Mouse (Mus musculus) hindbrain, embryonic 11.5 days (tissue): ENCODE data around the gene Msgn1. TPM values are rescaled to one million over a fixed set of nuclear protein-coding genes. Genes with fewer than 3 reads are reported as not detected.

Experiments
- ATAC-seq: fragments of 200-750 bp; cut with Nextera tagmentation; 2 replicates; pipeline ENCODE4 v1.8.0; 2017; ENCODE audit warnings: mild to moderate bottlenecking, moderate TSS enrichment, moderate library complexity; ENCODE audit not compliant: low FRiP score
- DNase-seq: peaks from one replicate; pipeline ENCODE4 v3.0.0-alpha.2; 2015; ENCODE audit warnings: low spot score
- H3K27ac ChIP-seq: fragments of 300-500 bp; sonication (generic); 2 replicates; pipeline ENCODE4 v1.5.1; 2014; ENCODE audit warnings: mild to moderate bottlenecking, low read depth, low read length
- H3K27me3 ChIP-seq: fragments of 300-500 bp; sonication (generic); 2 replicates; pipeline ENCODE4 v1.6.1; 2014; ENCODE audit warnings: mild to moderate bottlenecking, low read length, moderate library complexity, mixed read lengths; ENCODE audit not compliant: control insufficient read depth, insufficient read depth
- H3K36me3 ChIP-seq: fragments of 300-500 bp; sonication (generic); 2 replicates; pipeline ENCODE4 v1.6.1; 2014; ENCODE audit warnings: mild to moderate bottlenecking, low read length, moderate library complexity, mixed read lengths; ENCODE audit not compliant: control insufficient read depth, insufficient read depth
- H3K4me1 ChIP-seq: fragments of 300-500 bp; sonication (generic); replicated peaks from 2 replicates; pipeline ENCODE4 v1.6.1; 2014; ENCODE audit warnings: low read length, mixed read lengths; ENCODE audit not compliant: control insufficient read depth, insufficient read depth
- H3K4me2 ChIP-seq: fragments of 300-500 bp; sonication (generic); replicated peaks from 2 replicates; pipeline ENCODE4 v1.6.1; 2014; ENCODE audit warnings: mild to moderate bottlenecking, low read depth, low read length
- H3K4me3 ChIP-seq: fragments of 300-500 bp; sonication (generic); 2 replicates; pipeline ENCODE4 v1.5.1; 2014; ENCODE audit warnings: low read depth, low read length
- H3K9ac ChIP-seq: fragments of 300-500 bp; sonication (generic); 2 replicates; pipeline ENCODE4 v1.6.1; 2014; ENCODE audit warnings: low read depth, low read length
- H3K9me3 ChIP-seq: fragments of 300-500 bp; sonication (generic); 2 replicates; pipeline ENCODE4 v1.6.1; 2016; ENCODE audit warnings: low read length; ENCODE audit not compliant: control insufficient read depth
- WGBS: fragments of 180-500 bp; shearing (Covaris S2); extraction: QIAGEN DNeasy Blood & Tissue Kit; methylation state at CpG from one replicate; pipeline ENCODE4 v1.1.7; 2014; 5-methylcytosine and 5-hydroxymethylcytosine counted together
- polyA plus RNA-seq: library from polyadenylated mRNA; unstranded; fragments of >200 nt; fragmentation: Nextera tagmentation; extraction: Ambion mirVana; gene quantifications from 2 replicates; pipeline ENCODE4 v1.2.1, GENCODE M21; 2014

Msgn1 gene
- polyA plus RNA-seq, 1 experiment from 2014 or later: not detected

DNA sequence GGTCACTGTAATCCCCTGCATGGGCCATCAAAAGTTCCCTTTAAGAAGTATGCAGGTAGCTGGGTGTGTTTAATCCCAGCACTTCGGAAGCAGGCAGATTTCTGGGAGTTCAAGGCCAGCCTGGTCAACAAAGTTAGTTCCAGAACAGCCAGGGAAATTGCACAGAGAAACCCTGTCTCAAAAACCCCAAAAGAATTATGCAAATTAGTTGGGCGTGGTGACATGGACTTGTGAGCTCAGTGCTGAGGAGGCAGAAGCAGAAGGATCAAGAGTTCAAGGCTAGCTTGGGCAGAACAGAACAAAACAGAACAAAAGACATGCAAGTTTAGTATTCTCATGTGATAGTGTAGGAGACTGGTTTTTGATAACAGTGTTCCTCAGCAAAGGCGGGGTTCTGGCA lies 13.8 kb upstream of the Msgn1 start:
- Histone ChIP-seq H3K4me1 (0 out of 2 replicates have a peak, but pooled peaks cover 2% of the 10 kb centered on the region), H3K9me3 (no peaks in the 10 kb centered on the region), H3K9ac (no peak overlapping the region), H3K36me3 (no peaks in the 10 kb centered on the region), H3K4me3 (no peak overlapping the region), H3K27me3 (no peaks in the 10 kb centered on the region), H3K27ac (no peak overlapping the region), H3K4me2 (no peak overlapping the region)
- ATAC-seq (no peak), DNase-seq (no peak)
- 66% methylated on average over 3 of the region's 3 CpGs for WGBS

DNA sequence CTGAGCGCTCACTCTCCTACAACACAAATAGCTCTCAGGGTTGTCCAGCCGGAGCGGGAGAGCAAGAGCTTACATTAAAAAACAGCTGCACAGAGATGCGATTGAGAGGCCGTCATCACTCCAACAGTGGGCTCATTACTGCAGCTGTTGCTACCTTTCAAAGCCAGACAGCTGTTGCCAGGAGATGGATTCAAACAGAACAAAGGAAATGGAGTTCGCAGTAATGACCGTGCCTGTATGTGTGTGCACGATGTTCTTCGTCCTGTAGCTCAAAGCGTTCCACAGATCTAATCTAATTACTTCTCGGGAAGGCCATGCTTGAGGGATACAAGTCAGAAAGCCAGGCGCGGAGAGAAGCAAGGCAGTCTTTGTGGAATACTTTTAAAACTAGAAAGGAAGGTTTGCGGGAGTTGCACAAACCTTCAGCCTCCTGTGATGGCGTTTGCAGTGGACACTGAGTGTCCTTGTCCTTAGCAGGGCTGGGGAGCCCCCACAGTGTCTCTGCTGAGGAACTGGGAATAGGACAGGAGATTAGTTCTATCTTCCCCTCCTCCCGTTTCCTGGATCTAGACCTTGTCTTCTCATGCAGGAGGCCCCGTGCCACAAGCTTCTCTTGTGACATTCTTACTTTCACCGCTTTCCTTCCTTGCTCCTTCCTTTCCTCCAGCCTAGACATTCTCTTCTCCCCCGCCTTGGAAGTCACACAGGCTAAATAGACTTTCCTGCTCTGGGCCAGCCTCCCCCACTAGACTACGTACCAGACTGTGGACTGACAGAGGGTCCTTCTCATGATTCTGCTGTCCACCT lies 13.0 kb upstream of the Msgn1 start:
- no peaks in the 10 kb centered on the region for H3K9me3 ChIP-seq
- H3K4me1 ChIP-seq: 0 out of 2 replicates have a peak, but pooled peaks cover 2% of the 10 kb centered on the region
- 65% methylated on average over 20 of the region's 20 CpGs for WGBS
- ATAC-seq: peak; percentile 40; the same call in 1 of the 2 replicates
- H3K36me3 ChIP-seq: no peaks in the 10 kb centered on the region
- no peak overlapping the region for H3K9ac ChIP-seq
- peak; percentile 46 for DNase-seq
- no peak overlapping the region for H3K27ac ChIP-seq
- H3K27me3 ChIP-seq: no peaks in the 10 kb centered on the region
- no peak overlapping the region for H3K4me3 ChIP-seq
- no peak overlapping the region for H3K4me2 ChIP-seq

DNA sequence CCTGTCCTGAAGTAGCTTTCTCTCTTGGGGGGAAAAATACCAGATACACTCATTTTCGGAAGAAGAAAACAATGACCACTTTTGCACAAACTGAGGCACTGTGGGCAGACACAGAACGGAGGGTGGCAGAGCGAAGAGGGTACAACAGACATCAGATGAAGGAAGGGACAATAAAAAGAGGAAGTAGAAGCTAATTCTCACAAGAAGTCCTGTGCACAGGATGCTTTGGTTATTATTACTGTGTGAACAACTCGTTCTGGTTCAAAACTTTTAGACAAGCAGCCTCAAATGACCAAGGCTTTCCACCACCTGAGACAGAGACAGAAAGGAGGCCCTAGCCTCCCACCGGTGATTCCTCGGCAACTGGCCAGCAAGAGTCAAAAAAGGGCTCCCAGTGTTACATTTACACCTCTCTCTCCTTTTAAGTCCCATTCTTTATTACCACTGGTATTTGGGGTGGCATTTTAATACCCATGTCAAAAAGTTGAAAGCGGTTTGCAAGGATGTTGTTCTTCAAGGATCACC lies 9.0 kb upstream of the Msgn1 start:
- DNase-seq: no peak
- Histone ChIP-seq H3K27ac (no peak overlapping the region), H3K36me3 (no peaks in the 10 kb centered on the region), H3K4me1 (no peaks in the 10 kb centered on the region), H3K4me3 (no peak overlapping the region), H3K4me2 (no peak overlapping the region), H3K9ac (no peak overlapping the region), H3K9me3 (no peaks in the 10 kb centered on the region), H3K27me3 (no peaks in the 10 kb centered on the region)
- 82% methylated on average over 7 of the region's 7 CpGs for WGBS
- ATAC-seq: no peak

GRCm38 (mm10) chr12:11216454-11216853 lies 7.7 kb upstream of the Msgn1 start:
- DNase-seq (no peak), ATAC-seq (no peak)
- H3K36me3 ChIP-seq: no peaks in the 10 kb centered on the region
- no peak overlapping the region for H3K27ac ChIP-seq
- no peak overlapping the region for H3K4me3 ChIP-seq
- WGBS: 69% methylated on average over 3 of the region's 3 CpGs
- no peaks in the 10 kb centered on the region for H3K4me1 ChIP-seq
- H3K27me3 ChIP-seq: no peaks in the 10 kb centered on the region
- H3K9me3 ChIP-seq: no peaks in the 10 kb centered on the region
- no peak overlapping the region for H3K4me2 ChIP-seq
- H3K9ac ChIP-seq: no peak overlapping the region

DNA sequence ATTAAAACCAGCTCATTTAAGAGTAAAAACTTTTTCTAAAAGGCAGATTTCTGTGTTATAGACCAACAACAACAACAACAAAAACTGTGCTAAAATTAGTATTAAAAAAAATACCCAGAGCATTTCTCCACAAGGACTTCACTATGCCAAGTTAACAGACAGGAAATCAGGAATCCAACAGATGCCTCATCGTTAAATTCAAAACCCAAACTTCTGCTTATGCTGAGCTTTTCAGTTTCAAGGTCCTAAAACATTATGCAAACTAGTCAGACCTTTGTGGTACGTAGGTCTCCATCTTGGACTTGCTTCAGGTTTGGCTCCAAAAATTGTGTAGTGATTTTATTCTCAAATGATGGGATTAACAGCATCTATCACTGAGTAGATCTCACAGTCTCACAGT lies 6.8 kb upstream of the Msgn1 start:
- Histone ChIP-seq H3K27ac (no peak overlapping the region), H3K36me3 (no peaks in the 10 kb centered on the region), H3K9me3 (no peaks in the 10 kb centered on the region), H3K4me2 (no peak overlapping the region), H3K27me3 (no peaks in the 10 kb centered on the region), H3K4me1 (no peaks in the 10 kb centered on the region), H3K4me3 (no peak overlapping the region), H3K9ac (no peak overlapping the region)
- ATAC-seq (no peak), DNase-seq (no peak)
- WGBS: 90% methylated on average over 2 of the region's 2 CpGs

DNA sequence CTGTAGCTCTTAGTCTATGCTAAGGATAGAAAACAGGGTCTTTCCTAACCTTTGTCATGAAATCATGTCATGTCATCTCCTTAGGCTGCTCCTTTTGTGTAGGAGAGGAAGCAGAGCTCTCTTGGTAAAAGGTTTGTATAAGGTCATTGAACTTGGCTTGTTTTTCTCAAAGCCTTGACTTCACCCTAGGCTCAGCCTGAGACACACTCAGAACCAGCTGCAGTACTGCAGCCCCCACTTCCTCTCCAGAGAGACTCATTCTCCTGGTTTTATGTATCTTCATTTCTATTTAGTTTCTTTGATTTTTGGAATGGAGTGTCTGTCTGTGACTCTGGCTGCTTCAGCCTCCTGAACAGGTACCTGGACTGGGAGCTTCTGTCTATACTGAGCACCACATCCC lies 6.0 kb upstream of the Msgn1 start:
- no peaks in the 10 kb centered on the region for H3K9me3 ChIP-seq

GRCm38 (mm10) chr12:11212881-11213280 lies 4.1 kb upstream of the Msgn1 start:
- no peak for ATAC-seq
- 62% methylated on average over 1 of the region's 1 CpGs for WGBS
- no peaks in the 10 kb centered on the region for H3K36me3 ChIP-seq

More for the DNA sequence above, 6.0 kb upstream of the Msgn1 start:
- Histone ChIP-seq H3K36me3 (no peaks in the 10 kb centered on the region), H3K4me2 (no peak overlapping the region), H3K27ac (no peak overlapping the region), H3K4me1 (no peaks in the 10 kb centered on the region), H3K4me3 (no peak overlapping the region), H3K27me3 (no peaks in the 10 kb centered on the region), H3K9ac (no peak overlapping the region)
- no peak for DNase-seq
- ATAC-seq: no peak

DNA sequence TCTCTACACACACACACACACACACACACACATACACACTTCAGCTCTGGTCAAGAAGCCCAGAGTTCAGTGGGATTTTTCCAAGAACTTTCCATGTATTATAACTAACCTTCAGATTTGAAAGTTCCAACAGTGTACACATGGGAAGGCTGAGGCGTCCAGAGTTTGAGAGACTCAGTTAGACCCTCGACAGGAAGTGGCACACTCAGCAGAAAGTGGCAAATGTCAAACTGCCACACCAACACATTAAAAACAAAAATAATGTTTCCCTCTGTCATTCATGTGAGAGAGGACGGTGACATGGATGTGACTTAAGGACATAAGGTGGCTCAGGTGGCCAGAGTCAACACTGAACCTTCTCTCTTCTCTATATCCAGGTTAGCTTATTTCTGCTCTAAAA lies 1.6 kb upstream of the Msgn1 start:
- WGBS: 82% methylated on average over 3 of the region's 3 CpGs
- Histone ChIP-seq H3K4me1 (no peaks in the 10 kb centered on the region), H3K4me2 (no peak overlapping the region), H3K27ac (no peak overlapping the region), H3K36me3 (no peaks in the 10 kb centered on the region), H3K9ac (no peak overlapping the region), H3K9me3 (no peaks in the 10 kb centered on the region), H3K4me3 (no peak overlapping the region), H3K27me3 (no peaks in the 10 kb centered on the region)
- DNase-seq: no peak
- no peak for ATAC-seq

More at GRCm38 (mm10) chr12:11212881-11213280, 4.1 kb upstream of the Msgn1 start:
- Histone ChIP-seq H3K27me3 (no peaks in the 10 kb centered on the region), H3K4me3 (no peak overlapping the region), H3K9me3 (no peaks in the 10 kb centered on the region), H3K4me2 (no peak overlapping the region), H3K9ac (no peak overlapping the region), H3K4me1 (no peaks in the 10 kb centered on the region), H3K27ac (no peak overlapping the region)
- DNase-seq: no peak

DNA sequence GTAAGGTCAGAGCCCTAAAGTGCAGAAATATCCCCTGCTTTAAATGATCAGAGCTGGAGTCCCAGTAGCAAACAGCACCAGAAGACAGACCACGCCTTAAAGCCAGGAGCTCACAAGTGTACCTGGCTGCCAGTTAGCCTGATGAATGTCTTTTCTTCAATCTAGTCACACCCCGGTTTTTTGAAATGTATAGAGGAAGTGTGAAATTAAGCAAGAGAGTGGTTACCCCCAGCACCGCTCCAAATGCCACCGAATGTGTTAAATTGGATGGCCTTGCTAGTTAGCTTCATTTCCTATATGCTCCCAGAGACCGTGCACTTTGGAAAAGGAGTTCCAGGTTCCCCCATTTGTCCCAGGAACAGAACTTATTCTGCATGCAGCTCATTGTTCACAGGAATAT lies 864 bp upstream of the Msgn1 start:
- 85% methylated on average over 5 of the region's 5 CpGs for WGBS
- H3K9me3 ChIP-seq: no peaks in the 10 kb centered on the region
- H3K4me3 ChIP-seq: no peak overlapping the region
- no peaks in the 10 kb centered on the region for H3K4me1 ChIP-seq
- no peaks in the 10 kb centered on the region for H3K27me3 ChIP-seq
- ATAC-seq (no peak), DNase-seq (no peak)
- no peak overlapping the region for H3K27ac ChIP-seq
- H3K9ac ChIP-seq: no peak overlapping the region
- H3K4me2 ChIP-seq: no peak overlapping the region
- no peaks in the 10 kb centered on the region for H3K36me3 ChIP-seq
